Mouse (Mus musculus) neural tube, embryonic 14.5 days (tissue): ENCODE measurements around the gene Ccdc65. TPM values are rescaled to one million over a fixed set of nuclear protein-coding genes. Genes with fewer than 3 reads are reported as not detected.

Experiments
- ATAC-seq: fragments of 200-750 bp; cut with Nextera tagmentation; 2 replicates; pipeline ENCODE4 v1.8.0; 2017; ENCODE audit warnings: low read depth, mild to moderate bottlenecking, moderate TSS enrichment, moderate library complexity
- H3K27ac ChIP-seq: fragments of 300-500 bp; sonication (generic); 2 replicates; pipeline ENCODE4 v1.5.1; 2014; ENCODE audit warnings: low read depth, mild to moderate bottlenecking, control low read depth, low read length, moderate library complexity, mixed read lengths
- H3K27me3 ChIP-seq: fragments of 300-500 bp; sonication (generic); 2 replicates; pipeline ENCODE4 v1.6.1; 2014; ENCODE audit warnings: low read length; ENCODE audit not compliant: control insufficient read depth, insufficient read depth
- H3K36me3 ChIP-seq: fragments of 300-500 bp; sonication (generic); 2 replicates; pipeline ENCODE4 v1.6.1; 2014; ENCODE audit warnings: low read length, mixed read lengths; ENCODE audit not compliant: control insufficient read depth, insufficient read depth
- H3K4me1 ChIP-seq: fragments of 300-500 bp; sonication (generic); 2 replicates; pipeline ENCODE4 v1.6.1; 2014; ENCODE audit warnings: low read length; ENCODE audit not compliant: control insufficient read depth, insufficient read depth
- H3K4me2 ChIP-seq: fragments of 300-500 bp; sonication (generic); 2 replicates; pipeline ENCODE4 v1.6.1; 2014; ENCODE audit warnings: mild to moderate bottlenecking, low read depth, low read length, control low read depth
- H3K4me3 ChIP-seq: fragments of 300-500 bp; sonication (generic); 2 replicates; pipeline ENCODE4 v1.5.1; 2014; ENCODE audit warnings: low read depth, low read length, control low read depth, mixed read lengths
- H3K9ac ChIP-seq: fragments of 300-500 bp; sonication (generic); replicated peaks from 2 replicates; pipeline ENCODE4 v1.6.1; 2014; ENCODE audit warnings: low read depth, mild to moderate bottlenecking, control low read depth, low read length, mixed read lengths
- H3K9me3 ChIP-seq: fragments of 300-500 bp; sonication (generic); 2 replicates; pipeline ENCODE4 v1.6.1; 2016; ENCODE audit warnings: low read length; ENCODE audit not compliant: control insufficient read depth
- WGBS: fragments of 180-500 bp; shearing (Covaris S2); extraction: QIAGEN DNeasy Blood & Tissue Kit; methylation state at CpG from one replicate; pipeline ENCODE4 v1.1.7; 2014; 5-methylcytosine and 5-hydroxymethylcytosine counted together
- polyA plus RNA-seq: library from polyadenylated mRNA; unstranded; fragments of >200 nt; fragmentation: Nextera tagmentation; extraction: Ambion mirVana; gene quantifications from 2 replicates; pipeline ENCODE4 v1.2.1, GENCODE M21; 2014

Ccdc65 gene
- 5.2 and 6.0 TPM in 2 replicates for polyA plus RNA-seq

DNA sequence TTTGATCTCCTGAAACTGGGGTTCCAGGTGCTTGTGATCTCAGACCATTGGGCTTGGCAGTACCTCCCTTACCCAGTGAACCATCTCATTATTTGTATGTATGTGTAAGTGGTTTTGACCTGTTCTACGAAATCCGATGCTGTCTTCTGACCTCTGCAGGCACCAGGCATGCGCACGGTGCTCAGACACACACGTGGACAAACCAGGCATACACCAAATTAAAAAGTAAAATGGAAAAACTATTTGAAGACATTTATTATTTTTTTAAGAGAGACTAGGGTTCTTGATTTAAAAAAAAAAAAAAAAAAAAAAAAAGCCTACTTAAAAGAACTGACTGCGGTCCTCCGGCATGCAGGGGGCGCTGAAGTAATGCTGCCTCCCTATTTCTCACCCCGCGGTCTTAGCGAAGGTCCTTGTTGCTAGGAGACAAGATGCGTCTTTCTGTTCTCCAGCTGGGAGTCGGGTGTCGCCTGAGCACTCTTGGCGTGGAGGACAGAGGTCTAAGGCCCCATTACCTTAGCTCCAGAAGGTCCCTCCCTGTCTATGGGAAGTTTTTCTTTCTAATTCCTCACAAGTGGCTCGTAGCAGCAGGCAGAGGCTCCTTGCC, at the start of gene Ccdc65:
TSS of gene Ccdc65 (plus strand) at position 442 of the 607 bp plus-strand sequence.
- Histone ChIP-seq H3K27ac (no peak within 1 kb of the TSS), H3K27me3 (0 out of 2 replicates have a peak, but pooled peaks cover 3% of the 10 kb centered on the region), H3K36me3 (no peaks in the 10 kb centered on the region), H3K4me1 (no peaks in the 10 kb centered on the region), H3K9me3 (no peaks in the 10 kb centered on the region), H3K9ac (no peak within 1 kb of the TSS), H3K4me3 (peak within 1 kb of the TSS; percentile 36), H3K4me2 (peak within 1 kb of the TSS; percentile 47)
- 19% methylated on average over 16 of the region's 16 CpGs for WGBS
- ATAC-seq, result peak; percentile 61; the same call in 1 of the 2 replicates

DNA sequence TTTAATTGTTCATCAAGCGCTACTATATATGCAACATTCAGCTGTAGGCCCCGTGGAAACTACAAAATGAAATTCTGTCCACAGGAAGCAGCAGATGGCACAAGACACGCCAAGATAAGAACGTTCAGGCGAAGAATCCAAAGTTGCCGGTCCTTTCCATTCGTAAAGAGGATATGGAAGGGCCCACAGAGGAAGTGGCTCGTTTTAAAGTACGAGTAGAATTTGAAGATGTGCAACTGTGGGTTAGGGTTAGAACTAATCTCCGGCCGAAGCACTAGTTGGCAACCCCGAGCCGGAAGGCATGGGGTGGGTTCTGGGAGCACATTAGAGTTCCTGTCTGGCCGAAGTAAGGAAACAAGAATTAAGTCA, 45.8 kb upstream of the Ccdc65 start:
- H3K4me1 ChIP-seq, result peaks cover 5% of the 10 kb centered on the region; the same call in 1 of the 2 replicates
- H3K4me2 ChIP-seq, result peak overlapping the region; percentile 68
- H3K9ac ChIP-seq, result peak overlapping the region; percentile 81
- 2% methylated on average over 14 of the region's 14 CpGs for WGBS
- peak overlapping the region; percentile 83 for H3K27ac ChIP-seq
- H3K27me3 ChIP-seq, result no peaks in the 10 kb centered on the region
- no peak for ATAC-seq
- H3K9me3 ChIP-seq, result no peaks in the 10 kb centered on the region
- H3K4me3 ChIP-seq, result peak overlapping the region; percentile 80
- H3K36me3 ChIP-seq, result peaks cover 10% of the 10 kb centered on the region

GRCm38 (mm10) chr15:98662567-98663545, 45.2 kb upstream of the Ccdc65 start, which contains the start of gene Ddx23:
Ddx23 (minus strand) TSS chr15:98662894.
- H3K9ac ChIP-seq, result peak within 1 kb of the TSS; percentile 81
- ATAC-seq, result peak; percentile 98
- H3K4me1 ChIP-seq, result peaks cover 5% of the 10 kb centered on the region; the same call in 1 of the 2 replicates
- 0 out of 2 replicates have a peak, but pooled peaks cover 5% of the 10 kb centered on the region for H3K36me3 ChIP-seq
- H3K27me3 ChIP-seq, result no peaks in the 10 kb centered on the region
- WGBS, result 4% methylated on average over 47 of the region's 48 CpGs
- peak within 1 kb of the TSS; percentile 68 for H3K4me2 ChIP-seq
- peak within 1 kb of the TSS; percentile 83 for H3K27ac ChIP-seq
- no peaks in the 10 kb centered on the region for H3K9me3 ChIP-seq
- H3K4me3 ChIP-seq, result peak within 1 kb of the TSS; percentile 80

GRCm38 (mm10) chr15:98664042-98664907, 43.7 kb upstream of the Ccdc65 start:
- Histone ChIP-seq H3K9ac (no peak overlapping the region), H3K4me2 (no peak overlapping the region), H3K27me3 (no peaks in the 10 kb centered on the region), H3K4me3 (no peak overlapping the region), H3K36me3 (no peaks in the 10 kb centered on the region), H3K9me3 (no peaks in the 10 kb centered on the region), H3K4me1 (peaks cover 5% of the 10 kb centered on the region; the same call in 1 of the 2 replicates), H3K27ac (no peak overlapping the region)
- no peak for ATAC-seq
- whole genome bisulfite sequencing, result 85% methylated on average over 11 of the region's 11 CpGs

- no peaks in the 10 kb centered on the region for H3K36me3 ChIP-seq
- no peaks in the 10 kb centered on the region for H3K27me3 ChIP-seq
- 86% methylated on average over 4 of the region's 4 CpGs for WGBS
- H3K27ac ChIP-seq, result no peak overlapping the region
- peaks cover 21% of the 10 kb centered on the region; the same call in 1 of the 2 replicates for H3K4me1 ChIP-seq
- no peak overlapping the region for H3K9ac ChIP-seq
- ATAC-seq, result no peak
- no peaks in the 10 kb centered on the region for H3K9me3 ChIP-seq
- no peak overlapping the region for H3K4me2 ChIP-seq
- no peak overlapping the region for H3K4me3 ChIP-seq
Observed at GRCm38 (mm10) chr15:98672592-98672991, 35.4 kb upstream of the Ccdc65 start.

- no peaks in the 10 kb centered on the region for H3K36me3 ChIP-seq
- 83% methylated on average over 7 of the region's 7 CpGs for WGBS
- peaks cover 21% of the 10 kb centered on the region; the same call in 1 of the 2 replicates for H3K4me1 ChIP-seq
- no peaks in the 10 kb centered on the region for H3K9me3 ChIP-seq
- H3K27ac ChIP-seq, result peak overlapping the region; percentile 3
- H3K9ac ChIP-seq, result no peak overlapping the region; the same call in 1 of the 2 replicates
- no peak for ATAC-seq
- H3K4me2 ChIP-seq, result peak overlapping the region; percentile 97; the same call in 1 of the 2 replicates
- no peak overlapping the region for H3K4me3 ChIP-seq
- no peaks in the 10 kb centered on the region for H3K27me3 ChIP-seq
Observed at GRCm38 (mm10) chr15:98673732-98674131, 34.3 kb upstream of the Ccdc65 start.

DNA sequence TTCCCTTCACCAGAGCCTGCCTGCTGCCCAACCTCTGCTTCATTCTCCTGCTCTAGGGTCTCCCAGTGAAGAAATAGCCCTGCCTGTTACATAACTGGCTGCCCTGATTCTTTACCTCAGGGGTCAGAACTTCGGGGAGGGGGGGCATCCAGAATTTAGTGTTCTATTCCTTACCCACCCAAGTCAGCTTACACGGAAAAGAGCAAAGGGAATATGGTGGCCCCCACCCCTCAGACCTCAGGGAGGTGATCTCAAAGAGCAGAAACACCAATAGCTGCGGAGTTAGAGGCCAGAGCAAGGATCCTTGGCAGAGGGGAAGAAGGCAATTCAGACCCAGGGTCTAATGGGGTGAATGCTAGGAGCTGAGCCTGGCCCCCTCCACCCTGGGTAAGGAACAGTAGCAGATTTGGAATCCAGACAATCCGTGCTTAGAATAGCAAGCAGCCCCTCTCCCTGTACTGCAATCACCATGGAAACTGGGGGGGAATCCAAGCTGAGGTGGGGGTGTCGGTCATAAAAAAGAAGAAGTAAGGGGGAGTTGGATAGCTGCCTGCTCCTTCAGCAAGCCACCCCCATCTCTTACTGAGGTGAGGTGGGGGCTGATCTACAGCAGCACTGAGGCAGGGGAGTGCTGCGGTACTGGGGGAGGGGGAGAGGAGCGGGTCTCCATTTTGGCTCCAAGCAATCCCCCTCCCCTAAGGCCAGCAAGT, 33.6 kb upstream of the Ccdc65 start:
- peaks cover 21% of the 10 kb centered on the region; the same call in 1 of the 2 replicates for H3K4me1 ChIP-seq
- ATAC-seq, result peak; percentile 64
- peak overlapping the region; percentile 44 for H3K27ac ChIP-seq
- peak overlapping the region; percentile 97 for H3K4me2 ChIP-seq
- WGBS, result 7% methylated on average over 7 of the region's 7 CpGs
- no peaks in the 10 kb centered on the region for H3K9me3 ChIP-seq
- H3K4me3 ChIP-seq, result peak overlapping the region; percentile 40
- no peaks in the 10 kb centered on the region for H3K27me3 ChIP-seq
- H3K9ac ChIP-seq, result peak overlapping the region; percentile 25
- H3K36me3 ChIP-seq, result no peaks in the 10 kb centered on the region
